Mouse (Mus musculus) embryonic facial prominence, embryonic 14.5 days (tissue): ENCODE data around the gene Nr2f1. TPM values are rescaled to one million over a fixed set of nuclear protein-coding genes. Genes with fewer than 3 reads are reported as not detected.
"Not testable (repeated sequence)": the region's sequence is repeated elsewhere in the genome, so short reads cannot be mapped to it uniquely, and the experiment has no call there.

ENCODE experiments used
- ATAC-seq: fragments of 200-750 bp; cut with Nextera tagmentation; 2 replicates; pipeline ENCODE4 v1.8.0; 2017; ENCODE audit warnings: low read depth, moderate number of reproducible peaks, moderate TSS enrichment
- DNase-seq: peaks from one replicate; pipeline ENCODE4 v3.0.0-alpha.2; 2015; ENCODE audit warnings: low spot score
- H3K27ac ChIP-seq: fragments of 300-500 bp; sonication (generic); replicated peaks from 2 replicates; pipeline ENCODE4 v1.5.1; 2014; ENCODE audit warnings: low read depth, mild to moderate bottlenecking, low read length, moderate library complexity
- H3K27me3 ChIP-seq: fragments of 300-500 bp; sonication (generic); replicated peaks from 2 replicates; pipeline ENCODE4 v1.6.1; 2014; ENCODE audit warnings: low read length; ENCODE audit not compliant: control insufficient read depth, insufficient read depth
- H3K36me3 ChIP-seq: fragments of 300-500 bp; sonication (generic); 2 replicates; pipeline ENCODE4 v1.6.1; 2014; ENCODE audit warnings: low read length, mixed read lengths; ENCODE audit not compliant: control insufficient read depth, insufficient read depth
- H3K4me1 ChIP-seq: fragments of 300-500 bp; sonication (generic); 2 replicates; pipeline ENCODE4 v1.6.1; 2014; ENCODE audit warnings: antibody characterized with exemption, low read length; ENCODE audit not compliant: control insufficient read depth, insufficient read depth
- H3K4me2 ChIP-seq: fragments of 300-500 bp; sonication (generic); 2 replicates; pipeline ENCODE4 v1.6.1; 2014; ENCODE audit warnings: low read depth, mild to moderate bottlenecking, low read length, moderate library complexity, mixed read lengths
- H3K4me3 ChIP-seq: fragments of 300-500 bp; sonication (generic); 2 replicates; pipeline ENCODE4 v1.5.1; 2014; ENCODE audit warnings: low read depth, mild to moderate bottlenecking, low read length
- H3K9ac ChIP-seq: fragments of 300-500 bp; sonication (generic); 2 replicates; pipeline ENCODE4 v1.6.1; 2014; ENCODE audit warnings: low read depth, mild to moderate bottlenecking, low read length, moderate library complexity, mixed read lengths
- H3K9me3 ChIP-seq: fragments of 300-500 bp; sonication (generic); 2 replicates; pipeline ENCODE4 v1.6.1; 2016; ENCODE audit warnings: low read length; ENCODE audit not compliant: control insufficient read depth
- WGBS: fragments of 180-500 bp; shearing (Covaris S2); extraction: QIAGEN DNeasy Blood & Tissue Kit; methylation state at CpG from one replicate; pipeline ENCODE4 v1.1.7; 2014; 5-methylcytosine and 5-hydroxymethylcytosine counted together
- polyA plus RNA-seq: library from polyadenylated mRNA; unstranded; fragments of >200 nt; fragmentation: Nextera tagmentation; extraction: Ambion mirVana; gene quantifications from 2 replicates; pipeline ENCODE4 v1.2.1, GENCODE M21; 2014

Gene Nr2f1
- 17.9 and 19.4 TPM in 2 replicates for polyA plus RNA-seq

- Histone ChIP-seq H3K4me3 (peak within 1 kb of the TSS; percentile 81), H3K27me3 (peaks cover 27% of the 10 kb centered on the region), H3K36me3 (0 out of 2 replicates have a peak, but pooled peaks cover 4% of the 10 kb centered on the region), H3K27ac (peak within 1 kb of the TSS; percentile 98), H3K4me2 (peak within 1 kb of the TSS; percentile 85), H3K4me1 (peaks cover 11% of the 10 kb centered on the region; the same call in 1 of the 2 replicates), H3K9ac (peak within 1 kb of the TSS; percentile 93), H3K9me3 (no peaks in the 10 kb centered on the region)
- under 1% methylated on average over 14 of the region's 14 CpGs for WGBS
- DNase-seq (no peak), ATAC-seq (no peak)
Measured at GRCm38 (mm10) chr13:78199642-78200160, at the start of gene Nr2f1. Gene Nr2f1 (minus strand): TSS chr13:78199757.

- WGBS: 88% methylated on average over 3 of the region's 3 CpGs
- no peak for DNase-seq
- no peak overlapping the region for H3K27ac ChIP-seq
Measured at GRCm38 (mm10) chr13:78221680-78222079, 22.1 kb upstream of the Nr2f1 start.

GRCm38 (mm10) chr13:78220238-78220637, 20.7 kb upstream of the Nr2f1 start:
- 94% methylated on average over 6 of the region's 6 CpGs for WGBS
- not testable (repeated sequence) for H3K36me3 ChIP-seq, H3K9ac ChIP-seq, ATAC-seq, H3K9me3 ChIP-seq, H3K4me2 ChIP-seq, H3K27me3 ChIP-seq, H3K27ac ChIP-seq, DNase-seq, H3K4me3 ChIP-seq, H3K4me1 ChIP-seq

More at GRCm38 (mm10) chr13:78221680-78222079, 22.1 kb upstream of the Nr2f1 start:
- H3K9ac ChIP-seq: no peak overlapping the region
- 0 out of 2 replicates have a peak, but pooled peaks cover 4% of the 10 kb centered on the region for H3K9me3 ChIP-seq
- no peak for ATAC-seq
- no peaks in the 10 kb centered on the region for H3K36me3 ChIP-seq
- H3K4me3 ChIP-seq: no peak overlapping the region
- no peaks in the 10 kb centered on the region for H3K27me3 ChIP-seq
- H3K4me2 ChIP-seq: no peak overlapping the region
- no peaks in the 10 kb centered on the region for H3K4me1 ChIP-seq

- peaks cover 28% of the 10 kb centered on the region for H3K27me3 ChIP-seq
Measured at GRCm38 (mm10) chr13:78215223-78215622, 15.7 kb upstream of the Nr2f1 start.

GRCm38 (mm10) chr13:78213155-78213554, 13.6 kb upstream of the Nr2f1 start:
- H3K27me3 ChIP-seq: peaks cover 46% of the 10 kb centered on the region
- 31% methylated on average over 2 of the region's 2 CpGs for WGBS
- no peak overlapping the region for H3K4me2 ChIP-seq
- no peak overlapping the region for H3K4me3 ChIP-seq
- no peak for ATAC-seq
- H3K4me1 ChIP-seq: peaks cover 19% of the 10 kb centered on the region; the same call in 1 of the 2 replicates
- no peaks in the 10 kb centered on the region for H3K9me3 ChIP-seq
- no peak for DNase-seq
- no peaks in the 10 kb centered on the region for H3K36me3 ChIP-seq
- no peak overlapping the region for H3K9ac ChIP-seq
- no peak overlapping the region for H3K27ac ChIP-seq

More at GRCm38 (mm10) chr13:78215223-78215622, 15.7 kb upstream of the Nr2f1 start:
- H3K27ac ChIP-seq: no peak overlapping the region
- DNase-seq: no peak
- H3K4me1 ChIP-seq: peaks cover 16% of the 10 kb centered on the region; the same call in 1 of the 2 replicates
- ATAC-seq: no peak
- no peak overlapping the region for H3K4me3 ChIP-seq
- H3K9me3 ChIP-seq: no peaks in the 10 kb centered on the region
- H3K4me2 ChIP-seq: no peak overlapping the region
- no peak overlapping the region for H3K9ac ChIP-seq
- 44% methylated on average over 2 of the region's 2 CpGs for WGBS
- no peaks in the 10 kb centered on the region for H3K36me3 ChIP-seq

GRCm38 (mm10) chr13:78212111-78212510, 12.6 kb upstream of the Nr2f1 start:
- 47% methylated on average over 15 of the region's 15 CpGs for WGBS
- DNase-seq (no peak), ATAC-seq (no peak)
- H3K27me3 ChIP-seq: peaks cover 48% of the 10 kb centered on the region
- H3K9ac ChIP-seq: no peak overlapping the region
- no peak overlapping the region for H3K27ac ChIP-seq
- no peak overlapping the region for H3K4me3 ChIP-seq
- peaks cover 24% of the 10 kb centered on the region; the same call in 1 of the 2 replicates for H3K4me1 ChIP-seq
- no peaks in the 10 kb centered on the region for H3K9me3 ChIP-seq
- H3K4me2 ChIP-seq: no peak overlapping the region
- no peaks in the 10 kb centered on the region for H3K36me3 ChIP-seq

GRCm38 (mm10) chr13:78211231-78212010, 11.9 kb upstream of the Nr2f1 start:
- peaks cover 51% of the 10 kb centered on the region for H3K27me3 ChIP-seq
- H3K36me3 ChIP-seq: no peaks in the 10 kb centered on the region
- no peak overlapping the region for H3K4me3 ChIP-seq
- peak overlapping the region; percentile 65; the same call in 1 of the 2 replicates for H3K4me2 ChIP-seq
- H3K4me1 ChIP-seq: peaks cover 24% of the 10 kb centered on the region; the same call in 1 of the 2 replicates
- ATAC-seq: no peak
- no peaks in the 10 kb centered on the region for H3K9me3 ChIP-seq
- DNase-seq: no peak
- no peak overlapping the region for H3K27ac ChIP-seq
- 21% methylated on average over 13 of the region's 14 CpGs for WGBS
- no peak overlapping the region for H3K9ac ChIP-seq

GRCm38 (mm10) chr13:78210748-78211089, 11.2 kb upstream of the Nr2f1 start:
- H3K4me3 ChIP-seq: peak overlapping the region; percentile 33
- 11% methylated on average over 13 of the region's 13 CpGs for WGBS
- peak overlapping the region; percentile 50 for H3K9ac ChIP-seq
- no peaks in the 10 kb centered on the region for H3K9me3 ChIP-seq
- no peak; the same call in 1 of the 2 replicates for ATAC-seq
- peaks cover 24% of the 10 kb centered on the region; the same call in 1 of the 2 replicates for H3K4me1 ChIP-seq
- peak overlapping the region; percentile 13; the same call in 1 of the 2 replicates for H3K27ac ChIP-seq
- no peaks in the 10 kb centered on the region for H3K36me3 ChIP-seq
- no peak for DNase-seq
- H3K27me3 ChIP-seq: peaks cover 51% of the 10 kb centered on the region
- peak overlapping the region; percentile 65 for H3K4me2 ChIP-seq
